Mouse (Mus musculus) stomach, embryonic 14.5 days (tissue): ENCODE data around the gene Pgp. TPM values are rescaled to one million over a fixed set of nuclear protein-coding genes. Genes with fewer than 3 reads are reported as not detected.

Experiments
- ATAC-seq: fragments of 200-750 bp; cut with Nextera tagmentation; 2 replicates; pipeline ENCODE4 v1.8.0; 2017; ENCODE audit warnings: low read depth, moderate TSS enrichment; ENCODE audit not compliant: insufficient number of reproducible peaks, insufficient read depth, low FRiP score
- H3K27ac ChIP-seq: fragments of 300-500 bp; sonication (generic); 2 replicates; pipeline ENCODE4 v1.5.1; 2014; ENCODE audit warnings: mild to moderate bottlenecking, low read length, moderate library complexity, mixed read lengths
- H3K27me3 ChIP-seq: fragments of 300-500 bp; sonication (generic); 2 replicates; pipeline ENCODE4 v1.6.1; 2014; ENCODE audit warnings: low read length, control low read depth, mixed read lengths; ENCODE audit not compliant: control insufficient read depth, insufficient read depth
- H3K36me3 ChIP-seq: fragments of 300-500 bp; sonication (generic); 2 replicates; pipeline ENCODE4 v1.6.1; 2014; ENCODE audit warnings: mild to moderate bottlenecking, control low read depth, low read length, moderate library complexity, mixed read lengths; ENCODE audit not compliant: control insufficient read depth, insufficient read depth
- H3K4me1 ChIP-seq: fragments of 300-500 bp; sonication (generic); 2 replicates; pipeline ENCODE4 v1.6.1; 2014; ENCODE audit warnings: low read length, control low read depth, mixed read lengths; ENCODE audit not compliant: control insufficient read depth, insufficient read depth
- H3K4me2 ChIP-seq: fragments of 300-500 bp; sonication (generic); replicated peaks from 2 replicates; pipeline ENCODE4 v1.6.1; 2014; ENCODE audit warnings: low read depth, low read length, control low read depth
- H3K4me3 ChIP-seq: fragments of 300-500 bp; sonication (generic); 2 replicates; pipeline ENCODE4 v1.5.1; 2014; ENCODE audit warnings: low read depth, low read length, control low read depth
- H3K9ac ChIP-seq: fragments of 300-500 bp; sonication (generic); replicated peaks from 2 replicates; pipeline ENCODE4 v1.6.1; 2014; ENCODE audit warnings: low read depth, mild to moderate bottlenecking, control low read depth, low read length, moderate library complexity, mixed read lengths
- H3K9me3 ChIP-seq: fragments of 300-500 bp; sonication (generic); 2 replicates; pipeline ENCODE4 v1.6.1; 2016; ENCODE audit warnings: low read depth, low read length, control low read depth; ENCODE audit not compliant: control insufficient read depth
- WGBS: fragments of 180-500 bp; shearing (Covaris S2); extraction: QIAGEN DNeasy Blood & Tissue Kit; methylation state at CpG from one replicate; pipeline ENCODE4 v1.1.7; 2014; 5-methylcytosine and 5-hydroxymethylcytosine counted together
- polyA plus RNA-seq: library from polyadenylated mRNA; unstranded; fragments of >200 nt; fragmentation: Nextera tagmentation; extraction: Ambion mirVana; gene quantifications from 2 replicates; pipeline ENCODE4 v1.2.1, GENCODE M21; 2014

Pgp gene
- polyA plus RNA-seq, 1 experiment from 2014 or later, result 51.7 TPM

DNA sequence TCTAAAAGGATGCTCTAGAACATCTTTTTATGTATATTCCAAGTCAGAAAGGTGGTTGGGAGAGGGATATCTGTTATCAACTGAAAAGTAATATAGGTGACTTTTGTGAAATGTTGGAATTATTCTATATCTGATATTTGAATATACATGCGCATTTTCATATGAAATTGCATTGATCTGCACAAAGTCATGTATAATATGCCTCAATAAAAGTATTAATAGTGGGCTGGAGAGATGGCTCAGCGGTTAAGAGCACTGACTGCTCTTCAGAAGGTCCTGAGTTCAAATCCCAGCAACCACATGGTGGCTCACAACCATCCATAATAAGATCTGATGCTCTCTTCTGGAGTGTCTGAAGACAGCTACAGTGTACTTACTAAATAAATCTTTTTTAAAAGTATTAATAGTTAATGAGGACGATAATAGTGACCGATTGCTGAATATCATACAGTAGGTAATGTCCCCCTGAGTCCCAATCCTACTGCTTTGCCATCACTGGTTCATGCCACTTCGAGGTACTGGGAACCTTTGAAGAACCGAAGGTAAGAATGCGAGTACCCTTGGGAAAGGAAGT is 769 bp upstream of the Pgp start:
- peak overlapping the region; percentile 80 for H3K4me3 ChIP-seq
- no peak for ATAC-seq
- H3K4me1 ChIP-seq, result peaks cover 24% of the 10 kb centered on the region
- H3K9ac ChIP-seq, result 0 out of 2 replicates have a peak overlapping the region, but pooled peaks have one; percentile 84
- peak overlapping the region; percentile 93 for H3K4me2 ChIP-seq
- no peaks in the 10 kb centered on the region for H3K9me3 ChIP-seq
- peaks cover 3% of the 10 kb centered on the region; the same call in 1 of the 2 replicates for H3K36me3 ChIP-seq
- peak overlapping the region; percentile 52 for H3K27ac ChIP-seq
- H3K27me3 ChIP-seq, result no peaks in the 10 kb centered on the region
- WGBS, result 17% methylated on average over 7 of the region's 7 CpGs

DNA sequence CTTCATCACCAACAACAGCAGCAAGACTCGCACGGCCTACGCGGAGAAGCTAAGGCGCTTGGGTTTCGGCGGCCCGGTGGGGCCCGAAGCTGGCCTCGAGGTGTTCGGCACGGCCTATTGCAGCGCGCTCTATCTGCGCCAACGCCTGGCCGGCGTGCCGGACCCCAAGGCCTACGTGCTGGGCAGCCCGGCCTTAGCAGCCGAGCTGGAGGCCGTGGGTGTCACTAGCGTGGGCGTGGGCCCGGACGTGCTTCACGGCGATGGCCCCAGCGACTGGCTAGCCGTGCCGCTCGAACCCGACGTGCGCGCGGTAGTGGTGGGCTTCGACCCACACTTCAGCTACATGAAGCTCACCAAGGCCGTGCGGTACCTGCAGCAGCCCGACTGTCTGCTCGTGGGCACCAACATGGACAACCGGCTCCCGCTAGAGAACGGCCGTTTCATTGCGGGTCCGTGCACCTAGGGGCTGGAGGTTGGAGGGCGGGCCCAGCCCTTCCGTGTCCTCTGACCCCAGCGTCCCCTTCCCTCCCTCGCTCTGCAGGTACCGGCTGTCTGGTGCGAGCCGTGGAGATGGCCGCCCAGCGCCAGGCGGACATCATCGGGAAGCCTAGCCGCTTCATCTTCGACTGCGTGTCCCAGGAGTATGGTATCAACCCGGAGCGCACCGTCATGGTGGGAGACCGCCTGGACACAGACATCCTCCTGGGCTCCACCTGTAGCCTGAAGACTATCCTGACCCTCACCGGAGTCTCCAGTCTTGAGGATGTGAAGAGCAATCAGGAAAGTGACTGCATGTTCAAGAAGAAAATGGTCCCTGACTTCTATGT is 722 bp downstream of the Pgp start:
- Histone ChIP-seq H3K4me2 (peak overlapping the region; percentile 93), H3K9ac (peak overlapping the region; percentile 84), H3K36me3 (peaks cover 13% of the 10 kb centered on the region), H3K27ac (peak overlapping the region; percentile 52; the same call in 1 of the 2 replicates), H3K4me3 (peak overlapping the region; percentile 80), H3K27me3 (no peaks in the 10 kb centered on the region), H3K9me3 (no peaks in the 10 kb centered on the region), H3K4me1 (peaks cover 24% of the 10 kb centered on the region)
- peak; percentile 16; the same call in 1 of the 2 replicates for ATAC-seq
- WGBS, result 1% methylated on average over 68 of the region's 68 CpGs

DNA sequence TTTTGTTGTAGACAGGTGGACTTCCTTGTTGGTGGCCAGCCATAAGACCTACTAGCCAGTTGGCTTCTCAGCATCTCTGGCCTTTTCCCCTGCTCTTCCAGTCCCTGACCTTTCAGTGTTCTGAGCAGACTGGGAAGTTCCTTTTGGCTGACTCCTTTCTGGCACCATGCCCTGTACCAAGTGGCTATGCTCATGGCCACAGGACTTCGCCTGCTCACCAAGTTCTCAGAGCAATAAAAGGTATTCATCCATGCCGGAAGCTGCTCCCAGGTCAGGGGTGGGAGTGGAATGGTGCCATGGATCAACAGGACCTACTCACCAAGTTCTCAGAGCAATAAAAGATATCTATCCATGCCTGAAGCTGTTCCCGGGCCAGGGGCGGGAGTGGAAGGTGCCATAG is 2.3 kb downstream of the Pgp start:
- WGBS, result 80% methylated on average over 4 of the region's 4 CpGs
- H3K4me2 ChIP-seq, result 0 out of 2 replicates have a peak overlapping the region, but pooled peaks have one; percentile 93
- no peaks in the 10 kb centered on the region for H3K9me3 ChIP-seq
- H3K4me3 ChIP-seq, result no peak overlapping the region
- H3K27me3 ChIP-seq, result no peaks in the 10 kb centered on the region
- H3K36me3 ChIP-seq, result peaks cover 26% of the 10 kb centered on the region
- no peak for ATAC-seq
- no peak overlapping the region for H3K9ac ChIP-seq
- peaks cover 24% of the 10 kb centered on the region for H3K4me1 ChIP-seq
- peak overlapping the region; percentile 27; the same call in 1 of the 2 replicates for H3K27ac ChIP-seq

DNA sequence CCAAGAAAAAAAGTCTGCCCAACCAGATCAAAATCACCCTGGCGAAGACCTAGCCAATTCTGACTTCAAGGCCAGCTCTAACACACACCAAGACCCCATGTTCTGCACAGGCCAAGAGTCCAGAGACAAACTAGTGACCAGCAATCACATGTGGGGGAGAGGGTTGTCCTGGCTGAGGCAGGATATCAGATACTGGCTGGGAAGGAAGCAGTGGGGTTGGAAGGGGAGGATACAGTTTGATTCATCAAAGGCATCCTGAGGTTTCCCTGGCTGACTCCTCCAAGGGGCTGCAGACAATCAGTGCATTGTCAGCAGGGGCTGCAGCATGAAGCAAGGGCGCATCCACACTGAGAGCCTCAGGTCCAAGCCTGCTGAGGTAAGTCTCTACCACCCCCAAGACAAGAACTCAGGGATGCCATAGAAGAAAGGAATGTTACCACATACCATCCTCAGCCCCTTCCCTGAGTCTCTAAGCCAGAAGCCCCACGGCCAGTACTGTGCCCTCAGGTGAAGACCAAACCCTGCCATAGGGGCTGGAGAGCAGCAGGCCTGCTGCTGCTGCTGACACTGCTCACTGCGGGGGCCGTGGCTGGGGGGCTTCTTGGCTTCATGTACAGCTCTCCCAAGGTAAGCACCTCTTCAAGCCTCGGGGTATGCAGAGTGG is 3.6 kb downstream of the Pgp start, which contains the start of gene Bricd5:
Gene Bricd5, plus strand, starts transcription at position 273 of the 664 bp plus-strand sequence.
- Histone ChIP-seq H3K4me3 (no peak within 1 kb of the TSS), H3K27me3 (no peaks in the 10 kb centered on the region), H3K9me3 (no peaks in the 10 kb centered on the region), H3K4me2 (0 out of 2 replicates have a peak within 1 kb of the TSS, but pooled peaks have one; percentile 5), H3K27ac (peak within 1 kb of the TSS; percentile 67), H3K9ac (no peak within 1 kb of the TSS), H3K36me3 (peaks cover 26% of the 10 kb centered on the region), H3K4me1 (peaks cover 29% of the 10 kb centered on the region)
- WGBS, result 75% methylated on average over 6 of the region's 6 CpGs
- ATAC-seq, result no peak

DNA sequence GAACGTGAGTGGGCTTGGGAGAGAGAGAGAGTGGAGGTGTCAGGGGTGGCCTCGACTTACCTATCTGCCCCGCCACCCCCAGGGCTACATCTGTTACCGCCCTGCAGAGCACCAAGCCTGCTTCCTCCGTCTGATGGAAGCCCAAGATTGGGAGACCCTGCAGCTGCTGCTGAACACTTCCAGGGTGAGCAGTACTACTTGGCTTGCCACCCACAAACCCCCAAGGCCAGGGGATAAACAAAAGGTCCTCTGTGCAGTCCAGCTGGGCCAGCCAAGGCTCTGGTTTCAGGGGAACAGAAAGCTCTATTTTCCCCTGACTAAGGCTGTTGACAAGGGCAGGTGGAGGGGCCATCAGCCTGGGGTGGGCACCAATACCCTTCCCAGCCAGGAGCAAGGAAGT is 4.4 kb downstream of the Pgp start:
- no peak overlapping the region for H3K9ac ChIP-seq
- no peaks in the 10 kb centered on the region for H3K27me3 ChIP-seq
- no peak overlapping the region for H3K27ac ChIP-seq
- peaks cover 29% of the 10 kb centered on the region for H3K4me1 ChIP-seq
- H3K4me2 ChIP-seq, result no peak overlapping the region
- no peak for ATAC-seq
- peaks cover 26% of the 10 kb centered on the region for H3K36me3 ChIP-seq
- 78% methylated on average over 5 of the region's 5 CpGs for WGBS
- no peak overlapping the region for H3K4me3 ChIP-seq
- H3K9me3 ChIP-seq, result no peaks in the 10 kb centered on the region

DNA sequence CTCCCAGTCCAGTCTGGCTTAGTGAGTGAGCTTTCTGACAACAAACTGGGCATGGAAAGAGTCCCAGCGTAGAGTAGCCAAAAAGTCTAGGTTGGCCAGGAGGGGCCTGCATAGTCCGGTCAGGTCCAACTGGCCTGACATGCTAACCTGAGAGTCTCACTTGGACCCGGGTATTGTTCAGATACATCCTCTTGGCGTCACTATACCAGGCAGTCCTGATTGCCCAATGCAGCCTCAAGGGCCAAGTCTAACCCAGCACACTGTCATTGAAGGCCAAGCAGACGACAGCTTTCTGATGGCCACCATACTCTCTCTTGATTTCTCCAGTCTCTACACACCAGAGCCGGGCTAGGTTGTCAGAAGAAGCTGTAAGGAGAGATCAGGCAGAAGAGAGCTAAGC is 5.4 kb downstream of the Pgp start:
- H3K27me3 ChIP-seq, result no peaks in the 10 kb centered on the region
- H3K27ac ChIP-seq, result no peak overlapping the region
- no peak overlapping the region for H3K9ac ChIP-seq
- no peak for ATAC-seq
- WGBS, result 92% methylated on average over 6 of the region's 6 CpGs
- peaks cover 26% of the 10 kb centered on the region for H3K36me3 ChIP-seq
- H3K4me1 ChIP-seq, result peaks cover 29% of the 10 kb centered on the region
- H3K4me3 ChIP-seq, result no peak overlapping the region
- no peaks in the 10 kb centered on the region for H3K9me3 ChIP-seq
- H3K4me2 ChIP-seq, result no peak overlapping the region

DNA sequence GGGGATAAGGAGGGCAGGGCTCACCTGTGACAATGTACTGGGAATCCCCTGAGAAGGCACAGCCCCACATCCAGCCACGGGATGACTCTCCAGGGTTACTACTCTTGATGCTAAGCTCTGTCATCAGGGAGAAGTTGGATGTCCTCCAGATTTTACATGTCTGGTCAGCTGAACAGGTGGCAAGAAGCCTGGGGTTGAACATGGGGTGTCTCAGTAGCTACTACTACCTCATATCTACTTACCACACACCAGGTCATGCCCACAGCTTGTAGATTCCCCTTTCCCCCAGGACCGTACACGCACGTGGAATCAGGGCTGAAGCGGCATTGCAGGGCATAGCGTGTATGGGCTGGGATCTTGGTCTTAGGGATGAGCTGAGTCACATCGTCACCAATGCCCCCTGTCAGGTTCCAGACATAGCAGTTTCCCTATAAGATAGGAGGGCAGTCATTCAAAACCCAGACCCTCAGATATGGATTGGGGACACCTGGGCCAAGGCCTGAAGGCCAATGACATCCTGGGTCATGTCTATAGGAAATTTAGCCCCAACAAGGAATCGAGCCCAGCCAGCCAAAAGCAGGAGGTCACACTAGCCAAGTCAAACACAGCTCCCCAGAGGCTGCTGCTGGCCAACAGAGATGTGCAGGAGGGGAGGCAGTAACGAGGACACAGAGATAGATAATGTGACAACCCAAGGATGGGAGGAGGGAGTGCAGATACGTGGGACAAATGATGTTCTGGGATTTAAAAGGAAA is 6.0 kb downstream of the Pgp start:
- Histone ChIP-seq H3K4me3 (no peak overlapping the region), H3K4me2 (no peak overlapping the region), H3K4me1 (peaks cover 29% of the 10 kb centered on the region), H3K36me3 (peaks cover 26% of the 10 kb centered on the region), H3K9ac (no peak overlapping the region), H3K9me3 (no peaks in the 10 kb centered on the region), H3K27ac (no peak overlapping the region), H3K27me3 (no peaks in the 10 kb centered on the region)
- 95% methylated on average over 10 of the region's 10 CpGs for WGBS
- ATAC-seq, result no peak
